Comparison of ENCODE assay signal across 15 mouse cellular contexts in the genomic region with DNA sequence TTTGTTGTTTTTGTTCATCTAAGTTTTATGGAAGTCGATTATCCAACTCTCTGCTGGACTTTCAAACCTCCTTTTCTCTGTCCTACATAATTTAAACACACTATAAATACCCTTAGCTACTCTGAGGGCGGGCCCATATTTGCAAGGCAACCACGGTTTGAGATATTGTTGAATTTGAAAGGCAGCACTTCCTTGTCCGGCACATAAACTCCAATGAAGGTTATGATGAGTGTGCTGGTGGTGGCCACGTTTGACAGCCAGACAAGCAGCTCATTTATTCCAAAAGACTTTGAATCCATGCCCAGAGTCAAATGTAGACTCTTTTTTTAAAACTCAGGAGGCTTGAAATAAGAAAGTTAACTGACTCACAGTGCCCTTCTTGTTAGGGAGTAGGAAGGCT. TPM values are rescaled to one million over a fixed set of nuclear protein-coding genes. Genes with fewer than 3 reads are reported as not detected.
DNase-seq lines count a peak whose midpoint lies in the region; ATAC-seq and TF ChIP-seq lines count a peak whose summit lies in the region.
"Had no signal": no experiment of that assay in that cellular context is flagged by ENCODE, and none has a peak within 500 bp of the region (broad histone marks: within the 10 kb centered on the region; RNA-seq: fewer than 3 reads in every experiment).

No protein-coding gene starts in this region.

- H3K27me3 ChIP-seq in heart, embryonic 11.5 days (ENCODE audit: control insufficient read depth, insufficient read depth, low read length): no peaks in the 10 kb centered on the region
- no peaks in the 10 kb centered on the region for H3K27me3 ChIP-seq in kidney, embryonic 14.5 days (ENCODE audit: control insufficient read depth, insufficient read depth, low read length)
- H3K27me3 ChIP-seq in lung, postnatal 0 days (replicated peaks; ENCODE audit: insufficient read depth, low read length): no peaks in the 10 kb centered on the region
- H3K27me3 ChIP-seq: forebrain, embryonic 13.5 days; liver, embryonic 15.5 days had no signal

- no peak overlapping the region for H3K4me3 ChIP-seq in heart, embryonic 11.5 days (ENCODE audit: low read depth, low read length)
- H3K4me3 ChIP-seq in kidney, embryonic 14.5 days (ENCODE audit: low read length): no peak overlapping the region
- no peak overlapping the region for H3K4me3 ChIP-seq in lung, postnatal 0 days (ENCODE audit: low read depth, low read length)
- H3K4me3 ChIP-seq: forebrain, embryonic 13.5 days; liver, embryonic 15.5 days had no signal

- TF ChIP-seq EP300 in lung, postnatal 0 days (IDR thresholded peaks at IDR 0.05): no peak

- no peak overlapping the region for H3K9ac ChIP-seq in heart, embryonic 11.5 days (ENCODE audit: low read depth, low read length)
- H3K9ac ChIP-seq in kidney, embryonic 14.5 days (ENCODE audit: low read depth, low read length): no peak overlapping the region
- no peak overlapping the region for H3K9ac ChIP-seq in lung, postnatal 0 days (replicated peaks; ENCODE audit: low read depth)
- H3K9ac ChIP-seq: forebrain, embryonic 13.5 days; liver, embryonic 15.5 days had no signal

- TF ChIP-seq CTCF in lung, postnatal 0 days (IDR thresholded peaks at IDR 0.05): no peak

- H3K9me3 ChIP-seq in heart, embryonic 11.5 days (replicated peaks; ENCODE audit: control insufficient read depth, low read length): no peaks in the 10 kb centered on the region
- H3K9me3 ChIP-seq in kidney, embryonic 14.5 days (ENCODE audit: control insufficient read depth, low read length): no peaks in the 10 kb centered on the region
- no peaks in the 10 kb centered on the region for H3K9me3 ChIP-seq in lung, postnatal 0 days (ENCODE audit: low read length)
- H3K9me3 ChIP-seq: forebrain, embryonic 13.5 days; liver, embryonic 15.5 days had no signal

- peak overlapping the region; percentile 54; the same call in 1 of the 2 replicates for H3K27ac ChIP-seq in heart, embryonic 11.5 days (ENCODE audit: low read depth, low read length)
- H3K27ac ChIP-seq in kidney, embryonic 14.5 days (ENCODE audit: low read depth, low read length): peak overlapping the region; percentile 75; the same call in 1 of the 2 replicates
- 0 out of 2 replicates have a peak overlapping the region, but pooled peaks have one; percentile 43 for H3K27ac ChIP-seq in lung, postnatal 0 days (ENCODE audit: low read length)
- H3K27ac ChIP-seq: forebrain, embryonic 13.5 days; liver, embryonic 15.5 days had no signal

- H3K4me1 ChIP-seq in heart, embryonic 11.5 days (ENCODE audit: control insufficient read depth, insufficient read depth, low read length): no peaks in the 10 kb centered on the region
- no peaks in the 10 kb centered on the region for H3K4me1 ChIP-seq in kidney, embryonic 14.5 days (ENCODE audit: control insufficient read depth, insufficient read depth, low read length)
- H3K4me1 ChIP-seq in lung, postnatal 0 days (ENCODE audit: insufficient read depth, low read depth, low read length): peaks cover 14% of the 10 kb centered on the region
- H3K4me1 ChIP-seq: liver, embryonic 15.5 days had no signal

- ATAC-seq in heart, embryonic 11.5 days (replicated peaks; ENCODE audit: insufficient number of reproducible peaks, low FRiP score, low TSS enrichment): no peak
- ATAC-seq in kidney, embryonic 14.5 days (ENCODE audit: low FRiP score, low TSS enrichment): no peak
- no peak for ATAC-seq in lung, postnatal 0 days
- ATAC-seq: forebrain, embryonic 13.5 days had no signal

- no peak overlapping the region for H3K4me2 ChIP-seq in heart, embryonic 11.5 days
- H3K4me2 ChIP-seq in kidney, embryonic 14.5 days (replicated peaks; ENCODE audit: low read depth, low read length): no peak overlapping the region
- 0 out of 2 replicates have a peak overlapping the region, but pooled peaks have one; percentile 0 for H3K4me2 ChIP-seq in lung, postnatal 0 days (replicated peaks; ENCODE audit: low read depth, low read length)
- H3K4me2 ChIP-seq: forebrain, embryonic 13.5 days; liver, embryonic 15.5 days had no signal

- 62% methylated on average over 5 of the region's 5 CpGs for WGBS in heart, embryonic 11.5 days (ENCODE audit: insufficient replicate concordance)
- 52% methylated on average over 5 of the region's 5 CpGs for WGBS in kidney, embryonic 14.5 days
- 13% methylated on average over 5 of the region's 5 CpGs for WGBS in lung, postnatal 0 days

- no peak for DNase-seq in heart, adult 11 months
- DNase-seq in kidney, adult 8-10 months: no peak
- DNase-seq in NIH3T3 (ENCODE audit: low read depth): peak; percentile 45
- DNase-seq in lung, postnatal 0 days (ENCODE audit: low spot score): peak; percentile 12
- no peak for DNase-seq in cerebellum, postnatal 4 days (ENCODE audit: low spot score in 2 of 2)
- no peak for DNase-seq in cerebellum, postnatal 36 days
- DNase-seq: B cell, adult 2 months; kidney, adult 9 months; thymus, adult 2 months had no signal

- no peaks in the 10 kb centered on the region for H3K36me3 ChIP-seq in heart, embryonic 11.5 days (ENCODE audit: control insufficient read depth, insufficient read depth, low read length)
- no peaks in the 10 kb centered on the region for H3K36me3 ChIP-seq in kidney, embryonic 14.5 days (ENCODE audit: control insufficient read depth, insufficient read depth, low read length)
- H3K36me3 ChIP-seq in lung, postnatal 0 days (ENCODE audit: insufficient read depth, low read length): no peaks in the 10 kb centered on the region
- H3K36me3 ChIP-seq: liver, embryonic 15.5 days had no signal

RNA-seq across cellular contexts. Expression of gene Gm42906, which starts 33.3 kb away (rescaled TPM):
- not detected in 2 replicates for polyA plus RNA-seq in heart, embryonic 11.5 days (2014; fragmentation: Nextera tagmentation; extraction: Ambion mirVana)
- not detected in 2 replicates for polyA plus RNA-seq in kidney, embryonic 14.5 days (2014; fragmentation: Nextera tagmentation; extraction: Ambion mirVana)
- 0.66 TPM in 1 of 2 replicates, not detected in the other for polyA plus RNA-seq in lung, postnatal 0 days (2015; fragmentation: Nextera tagmentation; extraction: Ambion mirVana)
- polyA plus RNA-seq: forebrain, embryonic 13.5 days; gonadal fat pad, adult 2 months; liver, embryonic 15.5 days; midbrain, embryonic 16.5 days; thymus, adult 2 months had no signal

Comparison
In these comparisons a context has a peak if more than half of its experiments do, and no peak if none do; other contexts are left out.
1. DNase-seq: peak in NIH3T3 (single experiment) and lung, postnatal 0 days (single experiment); none in heart, adult 11 months (single experiment), kidney, adult 8-10 months (0 of 2), cerebellum, postnatal 4 days (0 of 2) and cerebellum, postnatal 36 days (0 of 2).
2. Peak in every context shown above with its lines, with median percentiles within 50 percentile points of each other: H3K27ac ChIP-seq.